Mouse (Mus musculus): Measurements from ENCODE around the gene Spag16. TPM values are rescaled to one million over a fixed set of nuclear protein-coding genes. Genes with fewer than 3 reads are reported as not detected.

Spag16 gene
- polyA plus RNA-seq, 1 experiment from 2014 or later = 1.2 TPM

GRCm38 (mm10) chr1:70037384-70037783 lies 210.6 kb downstream of the Spag16 start:
- no peak for ATAC-seq (replicated peaks; ENCODE audit: insufficient number of reproducible peaks, low FRiP score, low TSS enrichment)
- no peak overlapping the region for H3K27ac ChIP-seq (ENCODE audit: low read depth, low read length)
- no peaks in the 10 kb centered on the region for H3K4me1 ChIP-seq (ENCODE audit: control insufficient read depth, insufficient read depth, low read length)
- H3K9me3 ChIP-seq (replicated peaks; ENCODE audit: control insufficient read depth, low read length) = no peaks in the 10 kb centered on the region
- H3K27me3 ChIP-seq (ENCODE audit: control insufficient read depth, insufficient read depth, low read length) = no peaks in the 10 kb centered on the region
- 74% methylated on average over 3 of the region's 3 CpGs for WGBS (ENCODE audit: insufficient replicate concordance)
- H3K4me3 ChIP-seq (ENCODE audit: low read depth, low read length) = no peak overlapping the region
- H3K9ac ChIP-seq (ENCODE audit: low read depth, low read length) = no peak overlapping the region
- H3K4me2 ChIP-seq = no peak overlapping the region
- H3K36me3 ChIP-seq (ENCODE audit: control insufficient read depth, insufficient read depth, low read length) = no peaks in the 10 kb centered on the region

GRCm38 (mm10) chr1:70067404-70067803 lies 240.6 kb downstream of the Spag16 start:
- Histone ChIP-seq H3K27ac (ENCODE audit: low read depth, low read length) (no peak overlapping the region), H3K9ac (ENCODE audit: low read depth, low read length) (no peak overlapping the region), H3K4me3 (ENCODE audit: low read depth, low read length) (no peak overlapping the region), H3K4me2 (no peak overlapping the region), H3K27me3 (ENCODE audit: control insufficient read depth, insufficient read depth, low read length) (no peaks in the 10 kb centered on the region), H3K36me3 (ENCODE audit: control insufficient read depth, insufficient read depth, low read length) (no peaks in the 10 kb centered on the region), H3K4me1 (ENCODE audit: control insufficient read depth, insufficient read depth, low read length) (no peaks in the 10 kb centered on the region), H3K9me3 (replicated peaks; ENCODE audit: control insufficient read depth, low read length) (no peaks in the 10 kb centered on the region)
- 57% methylated on average over 1 of the region's 1 CpGs for WGBS (ENCODE audit: insufficient replicate concordance)
- no peak for ATAC-seq (replicated peaks; ENCODE audit: insufficient number of reproducible peaks, low FRiP score, low TSS enrichment)

- Histone ChIP-seq H3K27ac (ENCODE audit: low read depth, low read length) (no peak overlapping the region), H3K27me3 (ENCODE audit: control insufficient read depth, insufficient read depth, low read length) (no peaks in the 10 kb centered on the region), H3K36me3 (ENCODE audit: control insufficient read depth, insufficient read depth, low read length) (no peaks in the 10 kb centered on the region), H3K9ac (ENCODE audit: low read depth, low read length) (no peak overlapping the region), H3K4me3 (ENCODE audit: low read depth, low read length) (no peak overlapping the region), H3K9me3 (replicated peaks; ENCODE audit: control insufficient read depth, low read length) (no peaks in the 10 kb centered on the region), H3K4me2 (no peak overlapping the region), H3K4me1 (ENCODE audit: control insufficient read depth, insufficient read depth, low read length) (no peaks in the 10 kb centered on the region)
- ATAC-seq (replicated peaks; ENCODE audit: insufficient number of reproducible peaks, low FRiP score, low TSS enrichment) = no peak
- 65% methylated on average over 6 of the region's 6 CpGs for whole genome bisulfite sequencing (ENCODE audit: insufficient replicate concordance)
These were observed 246.7 kb downstream of the Spag16 start for GRCm38 (mm10) chr1:70073440-70073839.

GRCm38 (mm10) chr1:70078806-70079205 lies 252.0 kb downstream of the Spag16 start:
- H3K9ac ChIP-seq (ENCODE audit: low read depth, low read length) = no peak overlapping the region
- no peak overlapping the region for H3K4me3 ChIP-seq (ENCODE audit: low read depth, low read length)
- H3K27ac ChIP-seq (ENCODE audit: low read depth, low read length) = no peak overlapping the region
- H3K27me3 ChIP-seq (ENCODE audit: control insufficient read depth, insufficient read depth, low read length) = no peaks in the 10 kb centered on the region
- no peaks in the 10 kb centered on the region for H3K36me3 ChIP-seq (ENCODE audit: control insufficient read depth, insufficient read depth, low read length)
- 64% methylated on average over 6 of the region's 6 CpGs for WGBS (ENCODE audit: insufficient replicate concordance)
- no peak overlapping the region for H3K4me2 ChIP-seq
- no peaks in the 10 kb centered on the region for H3K4me1 ChIP-seq (ENCODE audit: control insufficient read depth, insufficient read depth, low read length)
- no peak for ATAC-seq (replicated peaks; ENCODE audit: insufficient number of reproducible peaks, low FRiP score, low TSS enrichment)
- H3K9me3 ChIP-seq (replicated peaks; ENCODE audit: control insufficient read depth, low read length) = no peaks in the 10 kb centered on the region

GRCm38 (mm10) chr1:70082208-70082878 lies 255.6 kb downstream of the Spag16 start:
- Histone ChIP-seq H3K27me3 (ENCODE audit: control insufficient read depth, insufficient read depth, low read length) (no peaks in the 10 kb centered on the region), H3K4me1 (ENCODE audit: control insufficient read depth, insufficient read depth, low read length) (no peaks in the 10 kb centered on the region), H3K9ac (ENCODE audit: low read depth, low read length) (no peak overlapping the region), H3K36me3 (ENCODE audit: control insufficient read depth, insufficient read depth, low read length) (no peaks in the 10 kb centered on the region), H3K4me3 (ENCODE audit: low read depth, low read length) (no peak overlapping the region), H3K27ac (ENCODE audit: low read depth, low read length) (no peak overlapping the region), H3K9me3 (replicated peaks; ENCODE audit: control insufficient read depth, low read length) (no peaks in the 10 kb centered on the region), H3K4me2 (no peak overlapping the region)
- 68% methylated on average over 7 of the region's 7 CpGs for WGBS (ENCODE audit: insufficient replicate concordance)
- ATAC-seq (replicated peaks; ENCODE audit: insufficient number of reproducible peaks, low FRiP score, low TSS enrichment) = no peak

- Histone ChIP-seq H3K9ac (ENCODE audit: low read depth, low read length) (no peak overlapping the region), H3K36me3 (ENCODE audit: control insufficient read depth, insufficient read depth, low read length) (no peaks in the 10 kb centered on the region), H3K4me2 (no peak overlapping the region), H3K4me3 (ENCODE audit: low read depth, low read length) (no peak overlapping the region), H3K4me1 (ENCODE audit: control insufficient read depth, insufficient read depth, low read length) (no peaks in the 10 kb centered on the region), H3K9me3 (replicated peaks; ENCODE audit: control insufficient read depth, low read length) (no peaks in the 10 kb centered on the region), H3K27ac (ENCODE audit: low read depth, low read length) (no peak overlapping the region), H3K27me3 (ENCODE audit: control insufficient read depth, insufficient read depth, low read length) (no peaks in the 10 kb centered on the region)
- ATAC-seq (replicated peaks; ENCODE audit: insufficient number of reproducible peaks, low FRiP score, low TSS enrichment) = no peak
- 81% methylated on average over 8 of the region's 8 CpGs for WGBS (ENCODE audit: insufficient replicate concordance)
These were observed 277.9 kb downstream of the Spag16 start for GRCm38 (mm10) chr1:70104683-70105082.

GRCm38 (mm10) chr1:70116212-70116982 lies 289.6 kb downstream of the Spag16 start:
- 71% methylated on average over 4 of the region's 4 CpGs for WGBS (ENCODE audit: insufficient replicate concordance)
- no peak overlapping the region for H3K4me2 ChIP-seq
- H3K9me3 ChIP-seq (replicated peaks; ENCODE audit: control insufficient read depth, low read length) = no peaks in the 10 kb centered on the region
- no peaks in the 10 kb centered on the region for H3K4me1 ChIP-seq (ENCODE audit: control insufficient read depth, insufficient read depth, low read length)
- H3K27me3 ChIP-seq (ENCODE audit: control insufficient read depth, insufficient read depth, low read length) = no peaks in the 10 kb centered on the region
- ATAC-seq (replicated peaks; ENCODE audit: insufficient number of reproducible peaks, low FRiP score, low TSS enrichment) = no peak
- no peak overlapping the region for H3K27ac ChIP-seq (ENCODE audit: low read depth, low read length)
- no peak overlapping the region for H3K4me3 ChIP-seq (ENCODE audit: low read depth, low read length)
- H3K9ac ChIP-seq (ENCODE audit: low read depth, low read length) = no peak overlapping the region
- no peaks in the 10 kb centered on the region for H3K36me3 ChIP-seq (ENCODE audit: control insufficient read depth, insufficient read depth, low read length)

GRCm38 (mm10) chr1:70128035-70128434 lies 301.3 kb downstream of the Spag16 start:
- H3K9ac ChIP-seq (ENCODE audit: low read depth, low read length) = no peak overlapping the region
- no peak overlapping the region for H3K4me2 ChIP-seq
- H3K27ac ChIP-seq (ENCODE audit: low read depth, low read length) = no peak overlapping the region
- WGBS (ENCODE audit: insufficient replicate concordance) = 48% methylated on average over 2 of the region's 2 CpGs
- H3K4me3 ChIP-seq (ENCODE audit: low read depth, low read length) = no peak overlapping the region
- no peaks in the 10 kb centered on the region for H3K27me3 ChIP-seq (ENCODE audit: control insufficient read depth, insufficient read depth, low read length)
- ATAC-seq (replicated peaks; ENCODE audit: insufficient number of reproducible peaks, low FRiP score, low TSS enrichment) = no peak
- no peaks in the 10 kb centered on the region for H3K4me1 ChIP-seq (ENCODE audit: control insufficient read depth, insufficient read depth, low read length)
- no peaks in the 10 kb centered on the region for H3K9me3 ChIP-seq (replicated peaks; ENCODE audit: control insufficient read depth, low read length)
- H3K36me3 ChIP-seq (ENCODE audit: control insufficient read depth, insufficient read depth, low read length) = no peaks in the 10 kb centered on the region

- Histone ChIP-seq H3K9ac (ENCODE audit: low read depth, low read length) (no peak overlapping the region), H3K4me3 (ENCODE audit: low read depth, low read length) (no peak overlapping the region), H3K36me3 (ENCODE audit: control insufficient read depth, insufficient read depth, low read length) (no peaks in the 10 kb centered on the region), H3K27me3 (ENCODE audit: control insufficient read depth, insufficient read depth, low read length) (no peaks in the 10 kb centered on the region), H3K4me2 (no peak overlapping the region), H3K9me3 (replicated peaks; ENCODE audit: control insufficient read depth, low read length) (no peaks in the 10 kb centered on the region), H3K4me1 (ENCODE audit: control insufficient read depth, insufficient read depth, low read length) (no peaks in the 10 kb centered on the region), H3K27ac (ENCODE audit: low read depth, low read length) (no peak overlapping the region)
- WGBS (ENCODE audit: insufficient replicate concordance) = 78% methylated on average over 2 of the region's 2 CpGs
- no peak for ATAC-seq (replicated peaks; ENCODE audit: insufficient number of reproducible peaks, low FRiP score, low TSS enrichment)
These were observed 308.8 kb downstream of the Spag16 start for GRCm38 (mm10) chr1:70135547-70135946.
